Mouse (Mus musculus) bone marrow, adult 2 months (tissue): ENCODE results near the gene Hps1.

Experiments used
- CTCF ChIP-seq: fragments of 200-500 bp; IDR thresholded peaks from 2 replicates; pipeline ENCODE4 v1.5.1; 2011; ENCODE audit warnings: low read length, control low read depth; ENCODE audit not compliant: control insufficient read depth, insufficient read depth
- POLR2A ChIP-seq: fragments of 200-500 bp; IDR thresholded peaks from 2 replicates; pipeline ENCODE4 v1.6.1; 2011; ENCODE audit warnings: low read depth, mild to moderate bottlenecking, control low read depth, low read length, borderline replicate concordance; ENCODE audit not compliant: control insufficient read depth

DNA sequence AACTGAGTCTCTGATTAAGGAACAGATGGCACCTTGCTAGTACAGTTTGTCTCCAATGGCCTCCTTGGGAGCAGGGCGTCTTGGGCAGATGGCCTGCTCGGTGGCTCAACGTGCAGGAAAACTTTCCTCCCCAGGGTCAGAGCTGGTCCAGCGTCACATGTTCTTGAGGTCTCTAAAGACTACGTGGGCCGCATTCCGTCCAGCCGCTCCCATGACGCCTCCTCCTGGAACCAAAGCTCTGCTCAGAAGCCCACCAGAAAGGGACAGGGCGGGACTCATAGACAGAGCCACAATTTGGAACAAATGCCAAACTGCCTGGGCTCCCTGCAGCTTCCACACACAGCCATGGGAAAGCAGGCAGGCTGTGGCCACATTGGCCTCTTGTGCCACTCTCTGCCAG lies 53.0 kb downstream of the Hps1 start:
- TF ChIP-seq CTCF (no peak), POLR2A (no peak)
